Mouse (Mus musculus): Measurements from ENCODE around the gene Lrch1. TPM values are rescaled to one million over a fixed set of nuclear protein-coding genes. Genes with fewer than 3 reads are reported as not detected.

The Lrch1 gene
- polyA plus RNA-seq, 1 experiment from 2014 or later, result 4.2 TPM

GRCm38 (mm10) chr14:74939355-74939754 lies 8.3 kb downstream of the Lrch1 start:
- Histone ChIP-seq H3K9me3 (ENCODE audit: control insufficient read depth) (no peaks in the 10 kb centered on the region), H3K4me1 (replicated peaks; ENCODE audit: control insufficient read depth, insufficient read depth, low read length) (no peaks in the 10 kb centered on the region), H3K27ac (ENCODE audit: low read depth, low read length) (no peak overlapping the region), H3K4me2 (replicated peaks; ENCODE audit: low read depth) (no peak overlapping the region), H3K9ac (ENCODE audit: low read depth, low read length) (no peak overlapping the region), H3K27me3 (replicated peaks; ENCODE audit: control insufficient read depth, insufficient read depth, low read length) (no peaks in the 10 kb centered on the region), H3K36me3 (ENCODE audit: control insufficient read depth, insufficient read depth) (peaks cover 4% of the 10 kb centered on the region; the same call in 1 of the 2 replicates), H3K4me3 (ENCODE audit: low read depth, low read length) (no peak overlapping the region)
- no peak for ATAC-seq
- WGBS, result 69% methylated on average over 9 of the region's 9 CpGs
- no peak for TF ChIP-seq CTCF (IDR thresholded peaks at IDR 0.05; ENCODE audit: low read depth)

- no peaks in the 10 kb centered on the region for H3K9me3 ChIP-seq (ENCODE audit: control insufficient read depth)
- no peak for ATAC-seq
- no peak overlapping the region for H3K4me2 ChIP-seq (replicated peaks; ENCODE audit: low read depth)
- no peak overlapping the region for H3K4me3 ChIP-seq (ENCODE audit: low read depth, low read length)
- WGBS, result 79% methylated on average over 3 of the region's 3 CpGs
- H3K27ac ChIP-seq (ENCODE audit: low read depth, low read length), result no peak overlapping the region
- no peaks in the 10 kb centered on the region for H3K27me3 ChIP-seq (replicated peaks; ENCODE audit: control insufficient read depth, insufficient read depth, low read length)
- TF ChIP-seq CTCF (IDR thresholded peaks at IDR 0.05; ENCODE audit: low read depth), result 0 out of 2 replicates have a peak, but pooled peaks have one; percentile 4
- no peaks in the 10 kb centered on the region for H3K4me1 ChIP-seq (replicated peaks; ENCODE audit: control insufficient read depth, insufficient read depth, low read length)
- peaks cover 4% of the 10 kb centered on the region; the same call in 1 of the 2 replicates for H3K36me3 ChIP-seq (ENCODE audit: control insufficient read depth, insufficient read depth)
- H3K9ac ChIP-seq (ENCODE audit: low read depth, low read length), result no peak overlapping the region
These were observed 8.8 kb downstream of the Lrch1 start for GRCm38 (mm10) chr14:74938896-74939295.

GRCm38 (mm10) chr14:74936557-74937261 lies 11.0 kb downstream of the Lrch1 start:
- Histone ChIP-seq H3K27ac (ENCODE audit: low read depth, low read length) (no peak overlapping the region), H3K9me3 (ENCODE audit: control insufficient read depth) (no peaks in the 10 kb centered on the region), H3K9ac (ENCODE audit: low read depth, low read length) (no peak overlapping the region), H3K4me3 (ENCODE audit: low read depth, low read length) (no peak overlapping the region), H3K27me3 (replicated peaks; ENCODE audit: control insufficient read depth, insufficient read depth, low read length) (no peaks in the 10 kb centered on the region), H3K4me1 (replicated peaks; ENCODE audit: control insufficient read depth, insufficient read depth, low read length) (no peaks in the 10 kb centered on the region), H3K4me2 (replicated peaks; ENCODE audit: low read depth) (no peak overlapping the region), H3K36me3 (ENCODE audit: control insufficient read depth, insufficient read depth) (no peaks in the 10 kb centered on the region; the same call in 1 of the 2 replicates)
- no peak for TF ChIP-seq CTCF (IDR thresholded peaks at IDR 0.05; ENCODE audit: low read depth)
- ATAC-seq, result no peak
- 68% methylated on average over 2 of the region's 2 CpGs for WGBS

DNA sequence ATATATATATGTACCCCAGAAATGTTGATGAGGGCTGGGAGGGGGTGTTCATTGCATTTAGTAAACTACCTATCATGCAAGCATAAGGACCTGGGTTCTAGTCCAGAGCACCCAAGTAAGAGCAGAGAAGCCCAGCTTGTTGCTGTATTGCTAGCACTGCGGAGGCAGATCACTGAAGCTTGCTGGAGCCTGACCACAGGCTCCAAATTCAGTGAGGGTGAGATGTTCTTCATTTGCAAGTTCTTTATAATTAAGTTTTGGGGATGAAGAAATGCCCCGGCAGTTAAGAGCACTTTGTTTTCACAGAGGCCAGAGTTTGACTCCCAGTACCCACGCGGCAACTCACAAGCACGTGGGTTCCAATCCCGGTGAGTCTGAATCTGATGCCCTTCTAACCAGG lies 12.6 kb downstream of the Lrch1 start:
- Histone ChIP-seq H3K9me3 (ENCODE audit: control insufficient read depth) (no peaks in the 10 kb centered on the region), H3K9ac (ENCODE audit: low read depth, low read length) (no peak overlapping the region), H3K4me2 (replicated peaks; ENCODE audit: low read depth) (no peak overlapping the region), H3K4me1 (replicated peaks; ENCODE audit: control insufficient read depth, insufficient read depth, low read length) (no peaks in the 10 kb centered on the region), H3K27ac (ENCODE audit: low read depth, low read length) (no peak overlapping the region), H3K36me3 (ENCODE audit: control insufficient read depth, insufficient read depth) (no peaks in the 10 kb centered on the region; the same call in 1 of the 2 replicates), H3K27me3 (replicated peaks; ENCODE audit: control insufficient read depth, insufficient read depth, low read length) (no peaks in the 10 kb centered on the region), H3K4me3 (ENCODE audit: low read depth, low read length) (no peak overlapping the region)
- no peak for ATAC-seq
- no peak for TF ChIP-seq CTCF (IDR thresholded peaks at IDR 0.05; ENCODE audit: low read depth)
- WGBS, result 97% methylated on average over 6 of the region's 6 CpGs

- no peaks in the 10 kb centered on the region; the same call in 1 of the 2 replicates for H3K36me3 ChIP-seq (ENCODE audit: control insufficient read depth, insufficient read depth)
- no peak for ATAC-seq
- no peak overlapping the region for H3K27ac ChIP-seq (ENCODE audit: low read depth, low read length)
- H3K4me2 ChIP-seq (replicated peaks; ENCODE audit: low read depth), result no peak overlapping the region
- H3K27me3 ChIP-seq (replicated peaks; ENCODE audit: control insufficient read depth, insufficient read depth, low read length), result no peaks in the 10 kb centered on the region
- no peaks in the 10 kb centered on the region for H3K4me1 ChIP-seq (replicated peaks; ENCODE audit: control insufficient read depth, insufficient read depth, low read length)
- TF ChIP-seq CTCF (IDR thresholded peaks at IDR 0.05; ENCODE audit: low read depth), result no peak
- no peaks in the 10 kb centered on the region for H3K9me3 ChIP-seq (ENCODE audit: control insufficient read depth)
- WGBS, result 57% methylated on average over 14 of the region's 14 CpGs
- H3K4me3 ChIP-seq (ENCODE audit: low read depth, low read length), result no peak overlapping the region
- H3K9ac ChIP-seq (ENCODE audit: low read depth, low read length), result no peak overlapping the region
These were observed 13.5 kb downstream of the Lrch1 start for GRCm38 (mm10) chr14:74933960-74934710.

DNA sequence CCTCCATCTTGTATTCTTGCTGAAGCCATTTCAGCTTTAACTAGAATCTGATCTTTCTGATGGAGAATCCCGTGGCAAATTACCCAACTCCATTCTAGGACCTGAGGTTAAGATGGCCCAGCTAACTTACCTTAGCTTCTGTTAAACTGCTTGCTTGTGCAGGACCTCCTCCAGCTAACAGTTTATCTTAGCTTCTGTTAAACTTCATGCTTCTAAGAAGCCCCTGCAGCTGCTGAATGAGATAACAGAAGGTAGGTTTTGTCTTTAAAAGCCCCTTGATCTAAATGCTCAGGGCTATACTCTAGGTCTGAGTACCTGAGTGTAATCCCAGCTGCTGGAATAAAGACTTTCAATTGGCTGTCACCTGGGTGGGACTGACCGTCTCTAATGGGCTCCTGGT lies 17.9 kb downstream of the Lrch1 start:
- Histone ChIP-seq H3K9ac (ENCODE audit: low read depth, low read length) (no peak overlapping the region), H3K27me3 (replicated peaks; ENCODE audit: control insufficient read depth, insufficient read depth, low read length) (no peaks in the 10 kb centered on the region), H3K4me3 (ENCODE audit: low read depth, low read length) (no peak overlapping the region), H3K9me3 (ENCODE audit: control insufficient read depth) (no peaks in the 10 kb centered on the region), H3K4me1 (replicated peaks; ENCODE audit: control insufficient read depth, insufficient read depth, low read length) (no peaks in the 10 kb centered on the region), H3K36me3 (ENCODE audit: control insufficient read depth, insufficient read depth) (no peaks in the 10 kb centered on the region; the same call in 1 of the 2 replicates), H3K4me2 (replicated peaks; ENCODE audit: low read depth) (no peak overlapping the region), H3K27ac (ENCODE audit: low read depth, low read length) (no peak overlapping the region)
- no peak for ATAC-seq
- WGBS, result 77% methylated on average over 2 of the region's 2 CpGs
- no peak for TF ChIP-seq CTCF (IDR thresholded peaks at IDR 0.05; ENCODE audit: low read depth)

All from intestine, postnatal 0 days (tissue).